8 mouse cellular contexts compared by ENCODE assay signal in genomic region chr7:35333692-35334526, GRCm38 (mm10). TPM values are rescaled to one million over a fixed set of nuclear protein-coding genes. Genes with fewer than 3 reads are reported as not detected.
DNase-seq lines count a peak whose midpoint lies in the region; ATAC-seq lines count a peak whose summit lies in the region.

Gene Rhpn2, plus strand, starts transcription at chr7:35334170.

- peak within 1 kb of the TSS; percentile 63 for H3K27ac ChIP-seq in lung, embryonic 16.5 days (ENCODE audit: low read length)

- under 1% methylated on average over 52 of the region's 52 CpGs for WGBS in lung, embryonic 16.5 days

- no peaks in the 10 kb centered on the region for H3K9me3 ChIP-seq in lung, embryonic 16.5 days (ENCODE audit: control insufficient read depth, low read length)

- peak within 1 kb of the TSS; percentile 97 for H3K4me2 ChIP-seq in lung, embryonic 16.5 days (ENCODE audit: low read depth, low read length)

- ATAC-seq in hematopoietic stem cell, adult 5-6 weeks (replicated peaks in 1 of 2; ENCODE audit: insufficient read depth in 1 of 2, low FRiP score in 2 of 2, low TSS enrichment in 1 of 2, low read depth in 1 of 2, poor library complexity in 2 of 2, severe bottlenecking in 2 of 2) = peak; percentile 91 to 92
- ATAC-seq in lung, embryonic 16.5 days (ENCODE audit: low read depth) = peak; percentile 99

- peaks cover 6% of the 10 kb centered on the region for H3K4me1 ChIP-seq in lung, embryonic 16.5 days (replicated peaks; ENCODE audit: control insufficient read depth, insufficient read depth, low read length)

- H3K27me3 ChIP-seq in lung, embryonic 16.5 days (ENCODE audit: control insufficient read depth, insufficient read depth, low read depth, low read length) = peaks cover 8% of the 10 kb centered on the region; the same call in 1 of the 2 replicates

- H3K36me3 ChIP-seq in lung, embryonic 16.5 days (ENCODE audit: control insufficient read depth, insufficient read depth, low read length) = no peaks in the 10 kb centered on the region

- peak within 1 kb of the TSS; percentile 71 for H3K9ac ChIP-seq in lung, embryonic 16.5 days (ENCODE audit: low read length)

- peak; percentile 95 for DNase-seq in MEL-GATA-1-ER (ENCODE audit: extremely low read depth, low read depth)
- DNase-seq in cerebellum, adult 8-10 months = peak; percentile 100
- DNase-seq in forelimb bud, embryonic 11.5 days (ENCODE audit: low read depth, low spot score) = peak; percentile 97
- peak; percentile 98 for DNase-seq in layer of hippocampus, adult 9-10 months (ENCODE audit: low spot score)
- DNase-seq in ovary, postnatal 10 days (ENCODE audit: low spot score) = peak; percentile 96
- peak; percentile 96 to 97 for DNase-seq in thymus, postnatal 10 days (ENCODE audit: low spot score in 2 of 2)

- peak within 1 kb of the TSS; percentile 72 for H3K4me3 ChIP-seq in lung, embryonic 16.5 days (ENCODE audit: low read length)

RNA-seq across cellular contexts. Expression of gene Rhpn2, which starts in this region (rescaled TPM):
- not detected in 2 replicates for total RNA-seq in hematopoietic stem cell, adult 5-6 weeks (2017)
- 5.9 and 6.6 TPM in 2 replicates for polyA plus RNA-seq in lung, embryonic 16.5 days (2015; fragmentation: Nextera tagmentation; extraction: Ambion mirVana)

Comparison
In these comparisons a context has a peak if more than half of its experiments do, and no peak if none do; other contexts are left out.
1. Peak in every context shown above with its lines: DNase-seq, ATAC-seq, H3K4me3 ChIP-seq and H3K27ac ChIP-seq.
2. Peak in ATAC-seq in hematopoietic stem cell, adult 5-6 weeks; RNA of the gene not detected or under 1 TPM.